Mouse (Mus musculus): ENCODE results near the gene Gbp2.

- TF ChIP-seq CTCF (IDR thresholded peaks at IDR 0.05; ENCODE audit: low read depth, low read length), result no peak
- no peak for TF ChIP-seq POLR2A (IDR thresholded peaks at IDR 0.05; ENCODE audit: extremely low read depth, insufficient read depth, low read length)
Measured at GRCm38 (mm10) chr3:142587386-142587785, 33.0 kb upstream of the Gbp2 start.
